23 mouse cellular contexts compared by ENCODE assay signal in genomic region chr12:50953971-50954370, GRCm38 (mm10).
DNase-seq lines count a peak whose midpoint lies in the region; ATAC-seq and TF ChIP-seq lines count a peak whose summit lies in the region.
"Had no signal": no experiment of that assay in that cellular context is flagged by ENCODE, and none has a peak within 500 bp of the region (broad histone marks: within the 10 kb centered on the region; RNA-seq: fewer than 3 reads in every experiment).

No protein-coding gene starts in this region.

- TF ChIP-seq CTCF in forebrain, postnatal 0 days (IDR thresholded peaks at IDR 0.05; ENCODE audit: low read depth), result no peak
- no peak for TF ChIP-seq CTCF in lung, adult 2 months (IDR thresholded peaks at IDR 0.05; ENCODE audit: insufficient read depth, low read length)

- H3K9ac ChIP-seq in forebrain, postnatal 0 days, result no peak overlapping the region
- no peak overlapping the region for H3K9ac ChIP-seq in forebrain, embryonic 16.5 days (replicated peaks; ENCODE audit: low read depth, low read length)
- no peak overlapping the region for H3K9ac ChIP-seq in lung, embryonic 16.5 days (ENCODE audit: low read length)
- H3K9ac ChIP-seq: forebrain, embryonic 13.5 days; heart, embryonic 13.5 days; hindbrain, embryonic 13.5 days had no signal

- TF ChIP-seq POLR2A in lung, adult 2 months (IDR thresholded peaks at IDR 0.05; ENCODE audit: borderline replicate concordance, extremely low read depth, low read depth, low read length), result no peak

- H3K4me1 ChIP-seq in forebrain, postnatal 0 days (ENCODE audit: insufficient read depth), result no peaks in the 10 kb centered on the region
- no peaks in the 10 kb centered on the region for H3K4me1 ChIP-seq in forebrain, embryonic 16.5 days (replicated peaks; ENCODE audit: control insufficient read depth, insufficient read depth, low read length)
- H3K4me1 ChIP-seq in lung, embryonic 16.5 days (replicated peaks; ENCODE audit: control insufficient read depth, insufficient read depth, low read length), result no peaks in the 10 kb centered on the region
- no peaks in the 10 kb centered on the region for H3K4me1 ChIP-seq in lung, adult 2 months (ENCODE audit: control insufficient read depth, insufficient read depth, low read length)
- no peaks in the 10 kb centered on the region for H3K4me1 ChIP-seq in limb, embryonic 10.5 days
- H3K4me1 ChIP-seq: forebrain, embryonic 10.5 days; forebrain, embryonic 13.5 days; heart, embryonic 10.5 days; heart, embryonic 13.5 days; hindbrain, embryonic 13.5 days had no signal

- no peaks in the 10 kb centered on the region for H3K27me3 ChIP-seq in forebrain, postnatal 0 days (ENCODE audit: insufficient read depth, low read length)
- H3K27me3 ChIP-seq in forebrain, embryonic 16.5 days (replicated peaks; ENCODE audit: control insufficient read depth, insufficient read depth, low read length), result no peaks in the 10 kb centered on the region
- no peaks in the 10 kb centered on the region for H3K27me3 ChIP-seq in lung, embryonic 16.5 days (ENCODE audit: control insufficient read depth, insufficient read depth, low read depth, low read length)
- no peaks in the 10 kb centered on the region for H3K27me3 ChIP-seq in limb, embryonic 10.5 days (ENCODE audit: low read depth, poor library complexity, severe bottlenecking)
- H3K27me3 ChIP-seq: forebrain, embryonic 13.5 days; heart, embryonic 13.5 days; hindbrain, embryonic 13.5 days had no signal

- no peak overlapping the region for H3K27ac ChIP-seq in forebrain, postnatal 0 days (ENCODE audit: low read depth, low read length)
- H3K27ac ChIP-seq in forebrain, embryonic 16.5 days (ENCODE audit: low read length), result no peak overlapping the region
- no peak overlapping the region for H3K27ac ChIP-seq in lung, embryonic 16.5 days (ENCODE audit: low read length)
- H3K27ac ChIP-seq in limb, embryonic 10.5 days, result no peak overlapping the region
- H3K27ac ChIP-seq: forebrain, embryonic 10.5 days; forebrain, embryonic 13.5 days; heart, adult 2 months; heart, embryonic 10.5 days; heart, embryonic 13.5 days; hindbrain, embryonic 13.5 days had no signal

- no peak for DNase-seq in forebrain, postnatal 0 days
- no peak for DNase-seq in lung, adult 2 months
- DNase-seq in brain, adult 2 months (ENCODE audit: low read depth, low spot score), result peak; percentile 36
- peak; percentile 22 for DNase-seq in lung, postnatal 36 days
- no peak for DNase-seq in limb, embryonic 10.5 days (ENCODE audit: low spot score)
- DNase-seq: adrenal gland, adult 8-10 months; adrenal gland, postnatal 25 days; cerebellum, adult 18-20 months; cerebellum, adult 9-10 months; cerebellum, postnatal 14 days; gastrocnemius, postnatal 10 days; gastrocnemius, postnatal 36 days; heart, adult 2 months; heart, postnatal 14 days had no signal

- H3K36me3 ChIP-seq in forebrain, postnatal 0 days (ENCODE audit: insufficient read depth), result no peaks in the 10 kb centered on the region
- H3K36me3 ChIP-seq in forebrain, embryonic 16.5 days (ENCODE audit: control insufficient read depth, insufficient read depth), result no peaks in the 10 kb centered on the region
- no peaks in the 10 kb centered on the region for H3K36me3 ChIP-seq in lung, embryonic 16.5 days (ENCODE audit: control insufficient read depth, insufficient read depth, low read length)
- no peaks in the 10 kb centered on the region for H3K36me3 ChIP-seq in limb, embryonic 10.5 days
- H3K36me3 ChIP-seq: forebrain, embryonic 10.5 days; heart, embryonic 10.5 days; heart, embryonic 13.5 days; hindbrain, embryonic 13.5 days had no signal

- H3K4me3 ChIP-seq in forebrain, postnatal 0 days (ENCODE audit: low read depth, low read length), result no peak overlapping the region
- no peak overlapping the region for H3K4me3 ChIP-seq in forebrain, embryonic 16.5 days (replicated peaks; ENCODE audit: low read length)
- no peak overlapping the region for H3K4me3 ChIP-seq in lung, embryonic 16.5 days (ENCODE audit: low read length)
- H3K4me3 ChIP-seq in lung, adult 2 months (replicated peaks; ENCODE audit: extremely low read depth, low read depth, low read length), result no peak overlapping the region
- no peak overlapping the region for H3K4me3 ChIP-seq in limb, embryonic 10.5 days
- H3K4me3 ChIP-seq: forebrain, embryonic 10.5 days; forebrain, embryonic 13.5 days; heart, adult 2 months; heart, embryonic 10.5 days; heart, embryonic 13.5 days; hindbrain, embryonic 13.5 days had no signal

- H3K4me2 ChIP-seq in forebrain, postnatal 0 days (ENCODE audit: low read depth), result no peak overlapping the region
- H3K4me2 ChIP-seq in forebrain, embryonic 16.5 days (ENCODE audit: low read length), result no peak overlapping the region
- no peak overlapping the region for H3K4me2 ChIP-seq in lung, embryonic 16.5 days (ENCODE audit: low read depth, low read length)
- H3K4me2 ChIP-seq: forebrain, embryonic 13.5 days; heart, embryonic 13.5 days; hindbrain, embryonic 13.5 days had no signal

- H3K9me3 ChIP-seq in forebrain, postnatal 0 days (ENCODE audit: low read length), result no peaks in the 10 kb centered on the region
- no peaks in the 10 kb centered on the region for H3K9me3 ChIP-seq in forebrain, embryonic 16.5 days (ENCODE audit: control insufficient read depth, low read length)
- no peaks in the 10 kb centered on the region for H3K9me3 ChIP-seq in lung, embryonic 16.5 days (ENCODE audit: control insufficient read depth, low read length)
- H3K9me3 ChIP-seq in limb, embryonic 10.5 days (replicated peaks), result no peaks in the 10 kb centered on the region
- H3K9me3 ChIP-seq: forebrain, embryonic 13.5 days; heart, embryonic 10.5 days; heart, embryonic 13.5 days; hindbrain, embryonic 13.5 days had no signal

- WGBS in forebrain, postnatal 0 days, result 77% methylated on average over 5 of the region's 5 CpGs
- WGBS in forebrain, embryonic 16.5 days, result 91% methylated on average over 5 of the region's 5 CpGs
- WGBS in lung, embryonic 16.5 days, result 59% methylated on average over 5 of the region's 5 CpGs
- WGBS in lung, adult 2 months, result 61% methylated on average over 5 of the region's 5 CpGs
- 99% methylated on average over 5 of the region's 5 CpGs for WGBS in limb, embryonic 10.5 days

- ATAC-seq in forebrain, postnatal 0 days, result peak; percentile 23; the same call in 1 of the 2 replicates
- ATAC-seq in forebrain, embryonic 16.5 days, result no peak
- ATAC-seq in lung, embryonic 16.5 days (ENCODE audit: low read depth), result peak; percentile 65
- ATAC-seq: activated CD4-positive, CD25-positive, alpha-beta regulatory T cell, adult 4 months; forebrain, embryonic 13.5 days; hindbrain, embryonic 16.5 days had no signal

Comparison
In these comparisons a context has a peak if more than half of its experiments do, and no peak if none do; other contexts are left out.
1. DNase-seq: peak in brain, adult 2 months (single experiment) and lung, postnatal 36 days (single experiment); none in forebrain, postnatal 0 days (single experiment), lung, adult 2 months (single experiment) and limb, embryonic 10.5 days (single experiment).